Mouse (Mus musculus): Measurements from ENCODE around the gene Slc10a6. TPM values are rescaled to one million over a fixed set of nuclear protein-coding genes. Genes with fewer than 3 reads are reported as not detected.

Slc10a6 gene
- polyA plus RNA-seq (2016; fragmentation: Nextera tagmentation; extraction: Ambion mirVana): 0.20 and 0.26 TPM in 2 replicates

DNA sequence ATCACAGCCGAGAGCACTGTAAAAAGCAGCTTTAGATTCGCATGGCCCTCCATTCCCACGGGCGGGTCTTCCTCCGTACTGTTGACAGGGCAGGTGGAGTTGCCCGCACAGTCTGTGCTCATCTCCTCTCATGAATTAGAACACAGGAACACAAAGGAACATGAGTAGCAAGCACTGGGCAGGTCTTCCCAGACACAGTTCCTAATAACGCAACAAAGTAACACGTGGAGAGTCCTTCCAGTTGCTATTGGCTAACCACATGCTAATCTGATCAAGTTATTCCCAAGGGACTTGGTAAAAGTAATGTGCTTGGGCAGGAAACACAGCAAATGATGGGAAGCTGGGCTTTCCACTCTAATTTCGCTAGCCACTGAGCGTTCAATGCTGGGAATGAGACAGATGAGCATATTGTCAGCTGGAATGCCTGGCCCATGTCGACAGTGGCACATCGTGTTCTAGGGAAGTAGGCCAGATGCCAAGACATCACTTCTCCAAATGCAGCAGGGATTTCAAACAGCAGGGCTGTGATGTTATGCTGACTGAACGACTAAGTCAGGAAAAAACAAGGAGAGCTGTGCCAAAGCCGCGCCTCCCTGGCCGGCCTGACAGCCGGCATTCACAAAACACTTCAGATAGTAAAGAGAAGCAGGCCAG, at the start of gene Slc10a6:
Slc10a6 (minus strand) TSS at position 293 of the 654 bp plus-strand sequence.
- Histone ChIP-seq H3K4me2 (peak within 1 kb of the TSS; percentile 40), H3K9ac (no peak within 1 kb of the TSS), H3K4me3 (no peak within 1 kb of the TSS), H3K9me3 (replicated peaks) (no peaks in the 10 kb centered on the region), H3K27me3 (replicated peaks) (no peaks in the 10 kb centered on the region), H3K4me1 (replicated peaks) (peaks cover 29% of the 10 kb centered on the region), H3K27ac (ENCODE audit: poor library complexity, severe bottlenecking) (peak within 1 kb of the TSS; percentile 53), H3K36me3 (no peaks in the 10 kb centered on the region)
- peak; percentile 74 for ATAC-seq (ENCODE audit: insufficient number of reproducible peaks, low FRiP score)
- WGBS: 43% methylated on average over 17 of the region's 17 CpGs

GRCm38 (mm10) chr5:103678974-103679373, 49.8 kb upstream of the Slc10a6 start:
- no peak overlapping the region for H3K27ac ChIP-seq (ENCODE audit: poor library complexity, severe bottlenecking)
- H3K27me3 ChIP-seq (replicated peaks): no peaks in the 10 kb centered on the region
- H3K9me3 ChIP-seq (replicated peaks): no peaks in the 10 kb centered on the region
- no peak overlapping the region for H3K4me3 ChIP-seq
- ATAC-seq (ENCODE audit: insufficient number of reproducible peaks, low FRiP score): no peak
- H3K36me3 ChIP-seq: no peaks in the 10 kb centered on the region
- WGBS: 88% methylated on average over 5 of the region's 5 CpGs
- H3K4me2 ChIP-seq: no peak overlapping the region
- H3K4me1 ChIP-seq (replicated peaks): no peaks in the 10 kb centered on the region
- H3K9ac ChIP-seq: no peak overlapping the region

GRCm38 (mm10) chr5:103677894-103678293, 48.7 kb upstream of the Slc10a6 start:
- Histone ChIP-seq H3K4me2 (no peak overlapping the region), H3K27ac (ENCODE audit: poor library complexity, severe bottlenecking) (no peak overlapping the region), H3K27me3 (replicated peaks) (no peaks in the 10 kb centered on the region), H3K4me3 (no peak overlapping the region), H3K36me3 (no peaks in the 10 kb centered on the region), H3K4me1 (replicated peaks) (no peaks in the 10 kb centered on the region), H3K9ac (no peak overlapping the region), H3K9me3 (replicated peaks) (no peaks in the 10 kb centered on the region)
- WGBS: 74% methylated on average over 6 of the region's 6 CpGs
- ATAC-seq (ENCODE audit: insufficient number of reproducible peaks, low FRiP score): no peak

DNA sequence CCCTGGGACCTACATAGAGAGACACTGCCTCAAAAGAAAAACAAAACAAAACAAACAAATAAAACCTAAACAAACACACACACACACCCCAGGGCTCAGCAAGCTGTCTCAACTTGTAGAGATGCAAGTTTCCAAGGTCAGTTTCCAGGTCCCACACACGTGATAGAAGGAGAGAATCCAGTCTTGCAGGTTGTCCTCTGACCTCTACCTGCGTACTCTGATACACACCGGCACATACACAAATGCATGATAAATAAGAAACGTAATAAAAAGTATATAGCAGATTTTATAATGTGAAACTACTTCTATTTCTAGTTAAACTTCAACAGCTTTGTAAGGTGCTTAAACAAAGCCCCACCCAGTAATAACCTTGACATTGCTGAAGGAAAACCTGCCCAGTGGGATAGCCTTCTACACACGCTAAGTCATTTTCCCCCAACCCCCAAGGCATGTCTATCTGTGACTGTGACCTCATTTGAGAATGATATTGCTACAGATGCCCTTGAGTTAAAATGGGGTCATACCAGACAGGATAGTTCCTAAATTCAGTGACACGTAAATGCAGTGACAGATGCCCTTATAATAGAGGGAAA, 47.2 kb upstream of the Slc10a6 start:
- no peaks in the 10 kb centered on the region for H3K36me3 ChIP-seq
- H3K4me2 ChIP-seq: no peak overlapping the region
- no peak overlapping the region for H3K4me3 ChIP-seq
- ATAC-seq (ENCODE audit: insufficient number of reproducible peaks, low FRiP score): no peak
- H3K9me3 ChIP-seq (replicated peaks): no peaks in the 10 kb centered on the region
- no peak overlapping the region for H3K27ac ChIP-seq (ENCODE audit: poor library complexity, severe bottlenecking)
- WGBS: 87% methylated on average over 6 of the region's 6 CpGs
- no peak overlapping the region for H3K9ac ChIP-seq
- no peaks in the 10 kb centered on the region for H3K27me3 ChIP-seq (replicated peaks)
- H3K4me1 ChIP-seq (replicated peaks): peaks cover 5% of the 10 kb centered on the region

- no peak for ATAC-seq (ENCODE audit: insufficient number of reproducible peaks, low FRiP score)
Measured at GRCm38 (mm10) chr5:103674482-103674881, 45.3 kb upstream of the Slc10a6 start.

GRCm38 (mm10) chr5:103673611-103674010, 44.4 kb upstream of the Slc10a6 start:
- WGBS: 75% methylated on average over 4 of the region's 4 CpGs
- Histone ChIP-seq H3K36me3 (no peaks in the 10 kb centered on the region), H3K4me1 (replicated peaks) (peaks cover 11% of the 10 kb centered on the region), H3K4me3 (no peak overlapping the region), H3K9ac (no peak overlapping the region), H3K27ac (ENCODE audit: poor library complexity, severe bottlenecking) (no peak overlapping the region), H3K27me3 (replicated peaks) (no peaks in the 10 kb centered on the region), H3K4me2 (no peak overlapping the region), H3K9me3 (replicated peaks) (no peaks in the 10 kb centered on the region)
- ATAC-seq (ENCODE audit: insufficient number of reproducible peaks, low FRiP score): no peak

More at GRCm38 (mm10) chr5:103674482-103674881, 45.3 kb upstream of the Slc10a6 start:
- H3K4me2 ChIP-seq: no peak overlapping the region
- no peak overlapping the region for H3K27ac ChIP-seq (ENCODE audit: poor library complexity, severe bottlenecking)
- H3K36me3 ChIP-seq: no peaks in the 10 kb centered on the region
- H3K9me3 ChIP-seq (replicated peaks): no peaks in the 10 kb centered on the region
- no peak overlapping the region for H3K9ac ChIP-seq
- no peak overlapping the region for H3K4me3 ChIP-seq
- no peaks in the 10 kb centered on the region for H3K27me3 ChIP-seq (replicated peaks)
- 64% methylated on average over 6 of the region's 6 CpGs for WGBS
- H3K4me1 ChIP-seq (replicated peaks): peaks cover 11% of the 10 kb centered on the region

DNA sequence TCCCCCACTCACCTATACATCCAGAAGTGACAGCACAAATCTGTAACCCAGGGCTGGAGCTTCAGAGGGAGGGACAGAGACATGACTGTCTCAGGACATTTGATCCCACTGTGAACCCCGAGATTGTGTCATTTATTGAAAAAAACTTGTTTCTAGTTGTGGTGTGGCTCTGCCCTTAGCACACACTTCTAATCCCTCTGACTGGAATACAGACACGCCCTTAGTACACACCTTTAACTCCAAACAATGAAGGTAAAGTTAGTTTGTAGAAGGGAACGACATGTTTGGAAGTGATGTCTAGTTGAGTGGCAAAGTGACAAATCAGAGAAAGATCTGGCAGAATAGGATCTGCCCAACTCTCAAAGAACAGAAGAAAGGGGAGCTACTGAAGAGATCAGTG, 42.7 kb upstream of the Slc10a6 start:
- no peak overlapping the region for H3K4me3 ChIP-seq
- 65% methylated on average over 3 of the region's 3 CpGs for WGBS
- H3K9me3 ChIP-seq (replicated peaks): no peaks in the 10 kb centered on the region
- H3K27me3 ChIP-seq (replicated peaks): no peaks in the 10 kb centered on the region
- H3K9ac ChIP-seq: no peak overlapping the region
- no peak overlapping the region for H3K27ac ChIP-seq (ENCODE audit: poor library complexity, severe bottlenecking)
- no peaks in the 10 kb centered on the region for H3K36me3 ChIP-seq
- H3K4me1 ChIP-seq (replicated peaks): peaks cover 11% of the 10 kb centered on the region
- ATAC-seq (ENCODE audit: insufficient number of reproducible peaks, low FRiP score): no peak
- H3K4me2 ChIP-seq: no peak overlapping the region

GRCm38 (mm10) chr5:103665876-103666275, 36.7 kb upstream of the Slc10a6 start:
- Histone ChIP-seq H3K4me2 (no peak overlapping the region), H3K9me3 (replicated peaks) (no peaks in the 10 kb centered on the region), H3K9ac (no peak overlapping the region), H3K27me3 (replicated peaks) (0 out of 2 replicates have a peak, but pooled peaks cover 4% of the 10 kb centered on the region), H3K36me3 (no peaks in the 10 kb centered on the region), H3K27ac (ENCODE audit: poor library complexity, severe bottlenecking) (no peak overlapping the region), H3K4me3 (no peak overlapping the region), H3K4me1 (replicated peaks) (0 out of 2 replicates have a peak, but pooled peaks cover 1% of the 10 kb centered on the region)
- 69% methylated on average over 2 of the region's 2 CpGs for whole genome bisulfite sequencing
- ATAC-seq (ENCODE audit: insufficient number of reproducible peaks, low FRiP score): no peak

DNA sequence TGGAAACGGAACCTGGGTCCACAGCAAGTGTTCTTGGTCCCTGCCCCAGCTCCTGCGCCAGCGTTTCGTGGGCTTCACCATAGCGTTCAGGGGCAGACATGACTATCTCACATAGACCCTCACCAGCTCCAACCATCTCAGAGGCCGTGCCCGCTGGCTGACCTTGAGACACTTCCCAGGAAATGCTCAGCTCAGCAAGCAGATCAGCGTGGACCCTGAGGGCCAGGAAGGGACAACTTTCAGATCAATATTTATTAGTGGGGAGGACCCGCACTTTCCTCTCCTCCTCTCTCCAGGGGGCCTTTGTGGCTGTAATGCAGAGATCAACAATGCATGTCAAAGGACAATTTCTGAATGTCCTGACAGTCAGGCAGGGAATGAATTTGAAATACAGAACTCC, 35.7 kb upstream of the Slc10a6 start:
- Histone ChIP-seq H3K9ac (no peak overlapping the region), H3K4me3 (no peak overlapping the region), H3K4me1 (replicated peaks) (no peaks in the 10 kb centered on the region), H3K36me3 (no peaks in the 10 kb centered on the region), H3K4me2 (no peak overlapping the region), H3K27me3 (replicated peaks) (0 out of 2 replicates have a peak, but pooled peaks cover 9% of the 10 kb centered on the region), H3K9me3 (replicated peaks) (no peaks in the 10 kb centered on the region), H3K27ac (ENCODE audit: poor library complexity, severe bottlenecking) (no peak overlapping the region)
- WGBS: 76% methylated on average over 9 of the region's 9 CpGs
- ATAC-seq (ENCODE audit: insufficient number of reproducible peaks, low FRiP score): no peak

DNA sequence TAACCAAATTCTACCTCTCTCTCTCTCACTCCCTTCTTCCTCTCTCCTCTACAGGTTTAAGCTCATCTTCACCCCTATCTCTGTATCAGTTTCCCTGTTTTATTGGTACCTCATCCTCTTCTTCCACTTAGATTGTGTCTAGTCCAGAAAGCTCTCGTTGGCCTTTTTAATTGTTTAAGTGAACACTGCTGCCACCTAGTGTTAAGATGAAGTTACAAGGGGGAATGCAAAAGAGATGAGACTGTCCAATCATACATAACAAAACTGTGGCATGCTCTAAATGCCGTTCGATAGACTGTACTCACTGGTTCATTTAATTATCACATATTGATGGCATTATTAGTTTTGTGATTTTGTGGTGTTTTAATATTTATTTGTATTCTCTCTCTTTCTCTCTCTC, 30.4 kb upstream of the Slc10a6 start:
- no peak overlapping the region for H3K27ac ChIP-seq (ENCODE audit: poor library complexity, severe bottlenecking)
- H3K27me3 ChIP-seq (replicated peaks): peaks cover 15% of the 10 kb centered on the region; the same call in 1 of the 2 replicates
- H3K36me3 ChIP-seq: no peaks in the 10 kb centered on the region
- H3K9ac ChIP-seq: no peak overlapping the region
- 37% methylated on average over 3 of the region's 3 CpGs for WGBS
- H3K4me3 ChIP-seq: no peak overlapping the region
- H3K4me2 ChIP-seq: no peak overlapping the region
- H3K9me3 ChIP-seq (replicated peaks): no peaks in the 10 kb centered on the region
- 0 out of 2 replicates have a peak, but pooled peaks cover 5% of the 10 kb centered on the region for H3K4me1 ChIP-seq (replicated peaks)
- ATAC-seq (ENCODE audit: insufficient number of reproducible peaks, low FRiP score): no peak

DNA sequence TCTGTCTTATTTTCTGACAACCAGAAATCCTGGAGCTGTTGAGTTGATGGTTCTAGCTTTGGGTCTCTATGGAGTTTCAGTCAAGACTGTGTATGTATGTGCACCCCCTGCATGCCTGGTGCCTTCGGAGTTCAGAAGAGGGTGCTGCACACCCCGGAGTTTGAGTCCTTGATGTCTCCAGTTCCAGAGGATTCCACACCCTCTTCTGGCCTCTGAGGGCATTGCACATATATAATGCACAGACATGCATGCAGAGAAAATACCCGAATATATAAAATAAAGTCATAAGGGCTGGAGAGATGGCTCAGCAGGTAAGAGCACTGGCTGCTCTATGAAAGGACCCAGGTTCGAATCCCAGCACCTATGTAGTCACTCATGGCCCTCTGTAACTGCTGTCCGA, 29.7 kb upstream of the Slc10a6 start:
- H3K36me3 ChIP-seq: no peaks in the 10 kb centered on the region
- WGBS: 70% methylated on average over 5 of the region's 5 CpGs
- H3K9ac ChIP-seq: no peak overlapping the region
- H3K4me2 ChIP-seq: no peak overlapping the region
- H3K9me3 ChIP-seq (replicated peaks): no peaks in the 10 kb centered on the region
- no peak overlapping the region for H3K4me3 ChIP-seq
- H3K27ac ChIP-seq (ENCODE audit: poor library complexity, severe bottlenecking): no peak overlapping the region
- no peak for ATAC-seq (ENCODE audit: insufficient number of reproducible peaks, low FRiP score)
- H3K27me3 ChIP-seq (replicated peaks): peaks cover 15% of the 10 kb centered on the region
- H3K4me1 ChIP-seq (replicated peaks): 0 out of 2 replicates have a peak, but pooled peaks cover 5% of the 10 kb centered on the region
